Mouse (Mus musculus) bone marrow macrophage, adult 2 months (primary cell): Measurements from ENCODE around the gene Reps1.

Experiments
- CTCF ChIP-seq: IDR thresholded peaks from 2 replicates; pipeline ENCODE4 v1.5.1; 2012; ENCODE audit warnings: low read depth, mild to moderate bottlenecking, low read length, moderate library complexity
- POLR2A ChIP-seq: IDR thresholded peaks from 2 replicates; pipeline ENCODE4 v1.6.1; 2012; ENCODE audit warnings: mild to moderate bottlenecking, low read depth, low read length, borderline replicate concordance

- no peak for TF ChIP-seq CTCF
- TF ChIP-seq POLR2A: no peak
Observed at GRCm38 (mm10) chr10:18059807-18060206, 4.1 kb downstream of the Reps1 start.
